Mouse (Mus musculus) heart, adult 8-10 months (tissue): ENCODE data around the gene D930007J09Rik. TPM values are rescaled to one million over a fixed set of nuclear protein-coding genes. Genes with fewer than 3 reads are reported as not detected.

Source experiments
- DNase-seq: peaks from one replicate; pipeline ENCODE4 v3.0.0; 2022; ENCODE audit warnings: low spot score
- total RNA-seq, 4 experiments: library from RNA; stranded (reverse); gene quantifications; 2 replicates each; pipeline ENCODE4 v1.2.4; 2022

D930007J09Rik gene
- total RNA-seq, 4 experiments from 2014 or later, result not detected

GRCm38 (mm10) chr13:32819926-32820325 lies 17.3 kb upstream of the D930007J09Rik start:
- DNase-seq, result no peak

GRCm38 (mm10) chr13:32819241-32819640 lies 16.6 kb upstream of the D930007J09Rik start:
- DNase-seq, result no peak

DNA sequence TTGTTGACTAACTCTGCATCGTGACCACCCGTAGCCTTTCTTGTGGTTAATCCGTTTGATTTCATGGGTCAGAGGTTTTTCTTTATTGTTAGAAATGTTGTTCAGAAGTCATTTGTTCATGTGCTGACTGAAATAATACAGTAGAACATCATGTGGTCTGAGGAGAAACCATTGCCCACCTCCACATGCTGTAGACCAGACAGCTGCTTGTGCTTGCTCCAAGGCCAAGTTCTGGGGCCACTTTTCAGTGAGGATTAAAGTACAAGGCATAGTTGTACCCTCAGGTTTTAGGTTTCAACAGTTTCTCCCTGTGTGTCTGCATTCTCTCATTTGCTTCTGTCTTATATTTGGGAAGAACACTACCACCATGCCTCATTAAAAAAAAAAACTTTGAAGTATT lies 5.0 kb upstream of the D930007J09Rik start:
- DNase-seq, result no peak

DNA sequence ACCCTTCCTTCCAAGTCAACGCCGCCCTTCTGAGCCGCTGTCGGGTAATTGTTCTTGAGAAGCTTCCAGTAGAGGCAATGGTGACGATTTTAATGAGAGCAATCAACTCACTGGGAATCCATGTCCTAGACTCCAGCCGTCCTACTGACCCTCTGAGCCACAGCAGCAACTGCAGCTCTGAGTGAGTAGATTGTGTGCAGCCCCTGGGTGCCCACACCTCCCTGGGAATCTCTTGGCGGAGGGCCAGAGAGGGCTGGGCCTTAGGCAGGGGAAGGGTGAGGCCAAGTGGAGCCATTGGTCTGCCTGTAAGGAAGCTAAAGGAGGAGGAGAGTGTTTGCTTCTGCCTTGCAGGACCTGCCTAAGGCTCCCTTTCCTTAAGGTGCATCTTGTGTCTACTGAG lies 4.2 kb upstream of the D930007J09Rik start:
- DNase-seq, result no peak

DNA sequence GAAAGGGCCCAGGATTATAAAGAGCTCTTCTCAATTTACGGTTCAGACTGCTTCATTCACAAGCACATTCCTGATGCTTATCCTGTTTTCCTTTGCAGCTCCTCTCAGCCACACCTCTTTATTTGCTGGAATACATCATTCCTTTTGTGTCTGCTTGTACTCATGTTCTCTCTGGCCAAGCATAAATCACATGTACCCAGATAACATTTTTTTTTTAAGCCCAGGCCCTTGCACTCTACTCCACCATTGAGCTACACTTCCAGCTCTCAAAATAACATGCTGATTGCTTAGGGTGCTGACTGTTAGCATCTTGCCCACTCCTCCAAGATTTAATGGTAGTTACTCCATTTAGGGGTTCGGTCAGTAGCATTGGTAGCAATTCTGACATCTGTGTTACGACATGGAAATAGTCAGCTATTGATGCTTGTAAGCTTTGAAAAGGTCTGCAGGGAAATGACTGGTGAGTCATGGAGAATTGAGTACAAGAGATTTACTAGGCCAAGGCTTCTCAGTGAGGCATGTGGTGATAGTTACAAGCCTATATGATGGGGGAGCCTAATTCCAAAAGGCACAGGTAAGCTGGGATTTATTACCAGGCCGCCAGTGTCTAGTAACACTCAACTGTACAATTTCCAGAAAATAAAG lies 1.2 kb upstream of the D930007J09Rik start:
- peak; percentile 25 for DNase-seq

- peak; percentile 99 for DNase-seq
Measured at GRCm38 (mm10) chr13:32801693-32802221, 892 bp downstream of the D930007J09Rik start, which contains the start of gene Wrnip1. TSS of gene Wrnip1 (plus strand) at chr13:32802038.

DNA sequence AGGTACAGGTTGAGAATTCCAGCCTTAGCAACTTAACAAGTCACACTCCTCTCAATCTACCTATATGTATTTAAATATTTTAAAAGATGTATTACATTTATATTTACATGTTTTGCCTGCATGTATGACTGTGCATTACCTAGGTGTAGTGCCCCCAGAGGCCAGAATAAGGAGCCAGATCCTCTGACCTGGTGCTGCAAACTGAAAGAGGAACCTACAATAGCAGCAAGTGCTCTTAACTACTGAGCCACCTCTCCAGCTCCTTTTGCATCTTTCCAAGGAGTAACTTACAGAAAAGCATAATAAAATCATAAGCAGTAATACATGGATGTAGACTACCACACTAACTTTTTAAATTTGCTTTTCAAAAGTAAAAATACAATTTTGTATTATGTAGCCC lies 1.8 kb downstream of the D930007J09Rik start:
- no peak for DNase-seq

GRCm38 (mm10) chr13:32799131-32799530 lies 3.5 kb downstream of the D930007J09Rik start:
- DNase-seq, result no peak

GRCm38 (mm10) chr13:32797085-32797484 lies 5.6 kb downstream of the D930007J09Rik start:
- DNase-seq, result no peak

- no peak for DNase-seq
Measured at GRCm38 (mm10) chr13:32795166-32795565, 7.5 kb downstream of the D930007J09Rik start.

- peak; percentile 67 for DNase-seq
Measured at GRCm38 (mm10) chr13:32794619-32795018, 8.0 kb downstream of the D930007J09Rik start.

DNA sequence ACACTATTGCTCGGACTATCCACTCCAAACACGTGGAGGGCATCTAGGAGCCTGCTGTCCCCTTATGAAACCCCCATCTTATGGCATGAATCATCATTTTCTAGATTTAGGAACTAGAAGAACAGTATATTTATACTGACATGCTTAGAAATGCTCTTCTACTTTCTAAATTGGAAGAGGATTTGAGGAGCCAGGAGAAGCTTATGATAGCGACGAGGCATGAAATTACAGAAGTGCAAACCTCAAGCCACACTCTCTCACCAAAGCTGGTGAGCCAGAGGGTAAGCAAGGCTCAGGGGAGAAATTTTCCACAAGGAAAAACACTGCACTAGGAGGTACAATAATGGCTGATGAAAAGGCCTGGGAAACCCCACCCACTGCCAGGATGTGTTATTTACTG lies 12.9 kb downstream of the D930007J09Rik start:
- DNase-seq, result no peak

- no peak for DNase-seq
Measured at GRCm38 (mm10) chr13:32787584-32787983, 15.1 kb downstream of the D930007J09Rik start.

DNA sequence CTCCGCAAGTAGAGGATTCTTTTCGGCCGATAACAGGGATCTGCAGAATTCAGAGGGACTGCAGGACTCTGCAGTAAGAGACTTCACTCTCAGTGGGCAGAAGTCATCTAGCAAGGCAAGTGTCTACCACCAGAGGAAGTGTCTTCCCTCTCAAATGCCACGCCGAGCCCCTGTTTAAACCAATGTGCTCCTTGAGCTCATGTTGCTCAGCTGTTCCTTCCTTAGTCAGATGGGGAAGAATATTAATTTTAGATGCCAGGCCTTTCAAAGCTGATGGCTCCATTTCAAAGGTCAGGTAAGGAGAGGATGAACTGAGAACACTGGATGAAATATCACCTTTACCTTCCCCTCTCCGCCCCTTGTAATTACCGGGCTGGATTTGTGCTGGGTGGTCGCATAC lies 18.8 kb downstream of the D930007J09Rik start, which contains the start of gene Mylk4:
Gene Mylk4, minus strand, starts transcription at position 139 of the 400 bp plus-strand sequence.
- no peak for DNase-seq

DNA sequence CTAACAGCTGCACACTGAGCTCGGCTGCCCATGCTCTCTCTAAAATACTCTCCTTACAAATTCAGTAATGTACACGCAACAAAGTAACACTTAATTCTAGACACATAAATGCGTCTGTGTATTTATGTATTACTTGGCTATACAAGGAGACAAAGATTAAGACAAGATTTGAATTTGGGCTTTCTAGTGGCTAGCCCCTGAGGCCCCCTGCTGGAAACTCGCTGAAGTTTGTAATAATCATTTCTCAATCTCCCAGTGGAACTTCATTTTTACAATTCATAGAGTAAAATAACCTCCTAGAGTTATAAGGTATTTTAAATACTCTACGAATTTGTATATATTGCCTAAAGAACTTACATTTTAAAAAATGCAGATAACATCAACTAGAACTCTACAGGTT lies 19.6 kb downstream of the D930007J09Rik start:
- no peak for DNase-seq

DNA sequence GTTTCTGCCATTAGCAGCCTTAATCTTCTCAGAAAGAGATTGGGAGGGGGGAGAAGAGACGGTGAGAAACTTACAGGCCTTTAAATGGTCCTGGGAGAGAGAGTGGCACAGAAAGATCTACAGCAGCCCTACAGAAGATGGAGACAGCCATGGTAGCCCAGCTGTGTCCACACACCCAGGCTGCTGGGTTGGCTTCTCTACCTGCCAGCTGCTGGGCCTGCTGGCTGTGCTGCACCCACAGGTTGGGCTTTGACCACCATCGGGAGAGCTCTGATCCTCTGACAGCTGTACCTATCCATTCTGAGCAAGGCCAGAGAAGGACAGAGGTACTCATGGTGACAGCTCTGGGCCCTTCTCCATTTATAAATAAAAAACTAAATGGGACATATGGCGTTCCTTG lies 23.8 kb downstream of the D930007J09Rik start:
- DNase-seq, result no peak

DNA sequence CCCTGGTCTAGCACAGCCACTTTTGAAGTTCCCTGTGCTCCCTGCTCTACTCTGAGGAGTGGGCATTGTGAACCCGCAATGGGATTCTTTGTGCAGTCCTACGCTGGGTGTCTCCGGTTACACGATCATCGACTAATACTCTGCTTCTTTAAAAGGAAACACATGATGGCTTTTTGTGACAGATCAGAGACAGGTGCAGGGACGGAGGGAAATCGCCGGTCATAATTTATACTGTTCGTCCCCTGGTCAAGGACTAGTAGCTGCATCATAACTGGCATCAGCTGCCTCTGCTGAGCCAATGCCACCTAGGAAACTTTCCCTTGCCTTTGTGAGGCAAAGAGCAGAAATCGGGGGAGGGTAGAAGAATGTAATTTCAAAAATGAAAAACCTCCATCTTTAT lies 26.3 kb downstream of the D930007J09Rik start:
- no peak for DNase-seq

DNA sequence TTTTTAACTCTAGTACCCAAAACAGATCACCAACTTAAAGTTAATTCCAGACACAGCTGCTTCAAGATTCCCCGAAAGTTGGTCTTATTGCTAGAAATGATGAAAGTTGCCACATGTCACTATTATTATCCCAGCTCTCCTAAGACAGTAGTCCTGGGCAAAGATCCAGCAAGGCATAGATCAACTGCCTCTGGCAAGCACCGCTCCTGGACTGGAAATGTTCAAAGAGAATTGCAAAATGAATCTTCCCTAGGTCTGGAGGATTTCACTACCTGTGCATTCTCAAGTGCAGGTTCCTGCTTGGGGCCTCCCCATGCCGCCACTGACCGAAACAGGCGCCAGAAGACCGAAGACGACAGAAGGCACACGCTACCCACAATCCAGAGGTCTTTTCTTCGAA lies 26.8 kb downstream of the D930007J09Rik start:
- DNase-seq, result no peak

DNA sequence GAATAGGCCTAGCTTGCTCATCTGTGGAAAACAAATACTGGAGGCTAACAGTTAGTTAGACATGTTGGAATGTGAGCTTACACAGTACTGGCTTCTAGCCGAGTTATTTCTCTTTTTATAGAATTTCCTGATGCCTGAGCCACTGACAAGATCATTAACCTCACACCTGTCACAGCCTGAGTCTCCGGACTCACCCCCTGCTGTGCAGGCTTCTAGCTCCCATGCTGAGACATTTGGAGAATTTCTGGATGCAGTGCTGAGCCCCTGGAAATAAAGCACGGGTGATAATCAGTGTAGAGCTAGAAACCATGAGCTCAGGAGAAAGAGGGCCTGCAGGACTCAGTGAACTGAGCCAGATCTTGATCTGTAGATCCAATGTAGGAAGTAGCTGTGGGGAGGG lies 32.7 kb downstream of the D930007J09Rik start:
- no peak for DNase-seq

DNA sequence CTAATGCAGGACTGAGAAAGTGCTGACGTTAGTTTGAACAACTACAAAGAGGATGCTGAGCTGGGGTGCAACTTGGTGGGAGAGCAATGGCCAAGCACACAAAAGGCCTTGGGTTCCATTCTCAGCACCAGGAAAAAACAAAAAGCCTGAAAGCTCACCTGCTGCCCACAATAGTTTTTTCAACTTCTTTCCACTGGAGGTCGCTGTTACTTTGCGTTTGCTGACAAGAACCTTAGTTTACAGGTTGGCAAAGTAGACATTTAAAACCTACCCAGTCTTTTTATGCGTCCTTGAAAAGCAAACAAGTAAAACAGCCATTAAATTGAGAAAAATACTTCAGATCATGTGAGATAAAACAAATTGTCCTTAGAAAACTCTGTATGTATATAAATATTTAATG lies 34.5 kb downstream of the D930007J09Rik start:
- DNase-seq, result no peak

GRCm38 (mm10) chr13:32764448-32764847 lies 38.2 kb downstream of the D930007J09Rik start:
- DNase-seq, result peak; percentile 75

DNA sequence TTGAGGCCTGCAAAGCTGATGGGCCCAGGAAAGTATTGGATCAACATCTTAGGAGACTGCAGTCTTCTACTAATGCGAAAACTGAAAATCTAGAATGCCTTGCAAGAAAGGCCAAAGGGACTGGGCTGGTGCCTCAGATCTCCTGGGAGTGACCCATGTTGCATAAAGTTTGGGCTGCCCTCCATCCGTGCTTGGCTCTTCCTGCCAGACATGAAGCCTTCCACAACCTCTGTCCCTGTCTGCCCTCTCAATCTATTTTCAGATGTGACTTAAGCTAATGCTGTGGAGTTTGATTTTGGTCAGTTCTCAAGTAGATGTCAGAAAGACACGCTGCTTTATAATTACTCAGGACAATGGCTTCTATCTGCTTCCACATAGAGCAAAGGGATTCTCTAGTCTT lies 39.5 kb downstream of the D930007J09Rik start:
- peak; percentile 69 for DNase-seq

DNA sequence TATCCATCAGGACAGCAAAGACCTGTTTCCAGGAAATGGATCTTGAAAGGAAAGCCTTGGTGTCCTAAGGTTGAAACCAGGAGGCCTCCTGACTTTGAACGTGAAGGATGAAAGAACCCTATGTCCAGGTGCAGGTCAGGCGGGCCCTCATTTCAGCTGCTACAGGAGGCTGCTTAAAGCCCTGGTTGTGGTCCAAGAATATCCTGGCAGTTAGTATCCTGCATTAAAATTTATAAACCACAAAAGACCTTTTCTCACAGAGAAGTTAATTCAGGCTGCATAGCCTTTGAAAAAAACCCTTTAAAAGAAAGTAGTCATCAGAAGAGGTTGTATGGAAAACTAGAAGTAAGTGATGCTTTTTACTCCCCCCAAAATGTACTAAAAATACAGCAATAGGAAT lies 41.9 kb downstream of the D930007J09Rik start:
- no peak for DNase-seq

DNA sequence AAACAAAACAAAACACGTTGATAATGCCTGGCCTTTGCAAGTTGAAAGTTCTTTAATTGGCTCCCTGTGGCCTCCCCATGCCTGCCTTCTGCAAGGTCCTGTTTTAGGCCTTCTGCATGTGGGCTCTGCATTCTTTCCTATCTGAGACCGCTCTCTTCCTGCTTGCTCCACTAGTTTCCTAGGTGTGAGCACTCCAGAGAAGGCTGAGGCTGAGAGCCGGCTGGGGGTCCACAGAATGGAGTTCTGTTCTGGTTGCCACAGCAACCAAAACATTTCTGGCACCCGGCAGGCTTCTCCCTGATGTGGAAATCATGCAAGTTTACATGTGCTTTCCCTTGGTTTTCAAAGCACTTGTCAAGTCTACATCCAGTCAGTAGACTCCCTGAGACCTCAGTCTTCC lies 43.6 kb downstream of the D930007J09Rik start:
- no peak for DNase-seq
